ENCODE assay signal across 11 mouse cellular contexts in the genomic region with DNA sequence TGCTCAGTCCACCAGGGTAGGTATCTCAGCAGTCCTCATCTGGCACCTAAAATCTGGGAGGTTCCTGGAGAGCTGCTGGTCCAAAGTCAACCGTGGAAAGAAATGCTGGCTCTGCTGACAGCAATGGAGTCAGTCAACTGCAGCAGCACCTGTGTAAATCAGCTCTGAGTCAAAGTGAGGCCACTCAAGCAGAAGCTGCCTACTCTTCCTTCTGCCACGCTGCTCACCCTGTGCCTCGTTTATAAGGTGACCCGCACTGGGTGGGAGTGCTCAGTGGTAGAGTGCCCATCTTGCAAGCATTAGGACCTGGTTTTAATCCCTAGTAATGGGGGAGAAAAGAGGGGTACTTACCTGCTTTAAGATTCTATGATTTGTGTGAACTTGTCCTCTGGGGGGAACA.
"Had no signal": no experiment of that assay in that cellular context is flagged by ENCODE, and none has a peak within 500 bp of the region (broad histone marks: within the 10 kb centered on the region; RNA-seq: fewer than 3 reads in every experiment).

No protein-coding gene starts in this region.

- H3K4me3 ChIP-seq: layer of hippocampus, adult 2 months; limb, embryonic 13.5 days; midbrain, embryonic 12.5 days; stomach, embryonic 15.5 days had no signal

- DNase-seq: left cerebral cortex, postnatal 4 days; lung, adult 18-20 months; right cerebral cortex, postnatal 14 days; thymus, postnatal 36 days had no signal

- H3K9me3 ChIP-seq: limb, embryonic 13.5 days; midbrain, embryonic 12.5 days; stomach, embryonic 15.5 days had no signal

- H3K4me2 ChIP-seq: limb, embryonic 13.5 days; midbrain, embryonic 12.5 days; stomach, embryonic 15.5 days had no signal

- H3K36me3 ChIP-seq: limb, embryonic 13.5 days; midbrain, embryonic 12.5 days; stomach, embryonic 15.5 days had no signal

- H3K27ac ChIP-seq: layer of hippocampus, adult 2 months; limb, embryonic 13.5 days; liver, embryonic 14.5 days; midbrain, embryonic 12.5 days; stomach, embryonic 15.5 days had no signal

- H3K4me1 ChIP-seq: limb, embryonic 13.5 days; stomach, embryonic 15.5 days had no signal

- ATAC-seq: inflammation-experienced regulatory T-cells, adult 6 months; intestine, postnatal 0 days had no signal

- H3K9ac ChIP-seq: limb, embryonic 13.5 days; liver, embryonic 14.5 days; midbrain, embryonic 12.5 days; stomach, embryonic 15.5 days had no signal

- H3K27me3 ChIP-seq: limb, embryonic 13.5 days; midbrain, embryonic 12.5 days; stomach, embryonic 15.5 days had no signal
